Mouse (Mus musculus): ENCODE measurements around the gene 1700013H16Rik. TPM values are rescaled to one million over a fixed set of nuclear protein-coding genes. Genes with fewer than 3 reads are reported as not detected.

The 1700013H16Rik gene
- polyA plus RNA-seq, 1 experiment from 2014 or later: 0.28 TPM

- H3K9ac ChIP-seq (replicated peaks; ENCODE audit: low read length): peak overlapping the region; percentile 48
- no peaks in the 10 kb centered on the region for H3K9me3 ChIP-seq (replicated peaks; ENCODE audit: control insufficient read depth, low read length)
- no peak for ATAC-seq (replicated peaks; ENCODE audit: insufficient number of reproducible peaks, low FRiP score, low TSS enrichment, low read depth)
- H3K4me1 ChIP-seq (ENCODE audit: control insufficient read depth, insufficient read depth, low read length): no peaks in the 10 kb centered on the region
- no peak overlapping the region for H3K27ac ChIP-seq (replicated peaks; ENCODE audit: low read depth, low read length)
- peak overlapping the region; percentile 37 for H3K4me2 ChIP-seq (ENCODE audit: low read depth, low read length)
- H3K4me3 ChIP-seq (ENCODE audit: low read depth, low read length): peak overlapping the region; percentile 23; the same call in 1 of the 2 replicates
- 50% methylated on average over 1 of the region's 2 CpGs for WGBS
- H3K36me3 ChIP-seq (replicated peaks; ENCODE audit: control insufficient read depth, insufficient read depth, low read depth, low read length): no peaks in the 10 kb centered on the region
- no peak for DNase-seq (ENCODE audit: low spot score)
- no peaks in the 10 kb centered on the region for H3K27me3 ChIP-seq (ENCODE audit: control insufficient read depth, insufficient read depth, low read length)
Observed at GRCm38 (mm10) chrX:53715942-53716322, 41.7 kb downstream of the 1700013H16Rik start.

DNA sequence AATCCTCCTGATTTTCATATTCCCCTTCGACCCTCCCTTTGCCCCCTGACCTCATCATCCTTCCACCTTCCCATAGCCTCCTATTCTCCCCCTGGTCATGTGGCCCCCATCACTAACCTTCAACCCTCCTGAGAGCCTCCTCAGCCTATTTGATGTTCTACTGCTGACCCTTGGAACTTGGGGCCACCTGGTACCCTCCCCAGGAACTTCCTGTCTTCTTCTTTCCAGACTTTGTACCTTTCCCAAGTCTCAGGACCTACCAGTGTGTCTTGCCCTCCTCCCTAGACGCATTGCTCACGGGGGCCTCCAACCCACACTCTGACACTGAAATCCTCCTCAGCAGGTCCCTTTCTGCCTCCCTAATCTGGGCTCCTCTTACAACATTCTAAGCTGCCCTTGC is 55.0 kb downstream of the 1700013H16Rik start:
- H3K9ac ChIP-seq (replicated peaks; ENCODE audit: low read length): no peak overlapping the region
- ATAC-seq (replicated peaks; ENCODE audit: insufficient number of reproducible peaks, low FRiP score, low TSS enrichment, low read depth) (no peak), DNase-seq (ENCODE audit: low spot score) (no peak)
- H3K4me2 ChIP-seq (ENCODE audit: low read depth, low read length): no peak overlapping the region
- H3K9me3 ChIP-seq (replicated peaks; ENCODE audit: control insufficient read depth, low read length): no peaks in the 10 kb centered on the region
- whole genome bisulfite sequencing: 68% methylated on average over 3 of the region's 3 CpGs
- no peak overlapping the region for H3K27ac ChIP-seq (replicated peaks; ENCODE audit: low read depth, low read length)
- H3K36me3 ChIP-seq (replicated peaks; ENCODE audit: control insufficient read depth, insufficient read depth, low read depth, low read length): no peaks in the 10 kb centered on the region
- no peaks in the 10 kb centered on the region for H3K4me1 ChIP-seq (ENCODE audit: control insufficient read depth, insufficient read depth, low read length)
- no peak overlapping the region for H3K4me3 ChIP-seq (ENCODE audit: low read depth, low read length)
- no peaks in the 10 kb centered on the region for H3K27me3 ChIP-seq (ENCODE audit: control insufficient read depth, insufficient read depth, low read length)

DNA sequence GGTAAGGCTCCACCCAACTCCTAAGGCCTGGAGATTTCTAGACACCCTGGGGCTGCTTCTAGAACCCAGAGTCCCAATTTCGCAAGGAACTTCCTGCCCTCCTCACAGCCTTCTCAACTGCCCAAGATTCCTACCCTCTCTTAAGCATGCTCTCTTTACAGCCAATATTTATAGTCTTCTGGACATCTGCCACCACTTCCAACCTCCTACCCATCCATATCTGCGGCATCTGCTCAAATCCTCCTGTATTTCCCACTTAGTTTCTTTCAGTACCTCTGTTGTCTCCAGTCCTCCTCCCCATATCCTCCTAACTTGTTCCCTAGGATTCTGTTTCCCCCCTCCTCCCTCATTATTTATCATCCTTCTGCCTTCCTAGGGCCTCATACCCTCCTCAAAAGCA is 58.4 kb downstream of the 1700013H16Rik start:
- WGBS: 76% methylated on average over 2 of the region's 2 CpGs

GRCm38 (mm10) chrX:53694008-53694777 is 63.4 kb downstream of the 1700013H16Rik start:
- Histone ChIP-seq H3K27ac (replicated peaks; ENCODE audit: low read depth, low read length) (no peak overlapping the region), H3K4me3 (ENCODE audit: low read depth, low read length) (no peak overlapping the region), H3K4me2 (ENCODE audit: low read depth, low read length) (no peak overlapping the region), H3K9me3 (replicated peaks; ENCODE audit: control insufficient read depth, low read length) (no peaks in the 10 kb centered on the region), H3K4me1 (ENCODE audit: control insufficient read depth, insufficient read depth, low read length) (no peaks in the 10 kb centered on the region), H3K36me3 (replicated peaks; ENCODE audit: control insufficient read depth, insufficient read depth, low read depth, low read length) (no peaks in the 10 kb centered on the region), H3K27me3 (ENCODE audit: control insufficient read depth, insufficient read depth, low read length) (no peaks in the 10 kb centered on the region), H3K9ac (replicated peaks; ENCODE audit: low read length) (no peak overlapping the region)
- 76% methylated on average over 9 of the region's 9 CpGs for WGBS
- no peak for DNase-seq (ENCODE audit: low spot score)
- ATAC-seq (replicated peaks; ENCODE audit: insufficient number of reproducible peaks, low FRiP score, low TSS enrichment, low read depth): no peak

More for the DNA sequence above, 58.4 kb downstream of the 1700013H16Rik start:
- Histone ChIP-seq H3K4me1 (ENCODE audit: control insufficient read depth, insufficient read depth, low read length) (no peaks in the 10 kb centered on the region), H3K27ac (replicated peaks; ENCODE audit: low read depth, low read length) (no peak overlapping the region), H3K9me3 (replicated peaks; ENCODE audit: control insufficient read depth, low read length) (no peaks in the 10 kb centered on the region), H3K4me3 (ENCODE audit: low read depth, low read length) (no peak overlapping the region), H3K4me2 (ENCODE audit: low read depth, low read length) (no peak overlapping the region), H3K27me3 (ENCODE audit: control insufficient read depth, insufficient read depth, low read length) (no peaks in the 10 kb centered on the region), H3K9ac (replicated peaks; ENCODE audit: low read length) (no peak overlapping the region), H3K36me3 (replicated peaks; ENCODE audit: control insufficient read depth, insufficient read depth, low read depth, low read length) (no peaks in the 10 kb centered on the region)
- DNase-seq (ENCODE audit: low spot score) (no peak), ATAC-seq (replicated peaks; ENCODE audit: insufficient number of reproducible peaks, low FRiP score, low TSS enrichment, low read depth) (no peak)

DNA sequence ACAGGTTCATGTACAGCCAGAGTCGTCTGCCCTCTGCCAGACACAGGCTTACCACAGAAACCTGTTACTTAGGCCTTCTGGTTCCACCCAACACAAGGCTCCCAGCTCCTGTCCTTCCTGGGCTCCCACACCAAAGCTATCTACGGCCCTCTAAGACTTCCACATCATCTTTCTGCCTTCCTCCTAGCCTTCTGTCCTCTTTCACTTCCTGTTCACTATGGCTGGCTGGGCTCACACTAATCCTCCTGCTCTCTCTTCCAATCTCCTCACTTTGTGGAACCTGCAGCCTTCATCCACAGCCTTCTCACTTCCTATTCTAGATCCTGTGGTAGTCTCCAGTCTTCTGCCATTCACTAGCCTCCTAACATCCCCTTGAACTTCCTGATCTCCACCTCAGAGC is 64.5 kb downstream of the 1700013H16Rik start:
- DNase-seq (ENCODE audit: low spot score): no peak
- Histone ChIP-seq H3K4me1 (ENCODE audit: control insufficient read depth, insufficient read depth, low read length) (no peaks in the 10 kb centered on the region), H3K4me2 (ENCODE audit: low read depth, low read length) (no peak overlapping the region), H3K27me3 (ENCODE audit: control insufficient read depth, insufficient read depth, low read length) (no peaks in the 10 kb centered on the region), H3K27ac (replicated peaks; ENCODE audit: low read depth, low read length) (no peak overlapping the region), H3K36me3 (replicated peaks; ENCODE audit: control insufficient read depth, insufficient read depth, low read depth, low read length) (no peaks in the 10 kb centered on the region), H3K4me3 (ENCODE audit: low read depth, low read length) (no peak overlapping the region), H3K9ac (replicated peaks; ENCODE audit: low read length) (no peak overlapping the region), H3K9me3 (replicated peaks; ENCODE audit: control insufficient read depth, low read length) (no peaks in the 10 kb centered on the region)
- ATAC-seq (replicated peaks; ENCODE audit: insufficient number of reproducible peaks, low FRiP score, low TSS enrichment, low read depth): no peak
- WGBS: 83% methylated on average over 2 of the region's 2 CpGs

Other genes starting within 250 kb of the 1700013H16Rik start
- 21.3 and 27.6 TPM in 2 replicates for gene Rtl8c, start 149.8 kb downstream of the 1700013H16Rik start, polyA plus RNA-seq (2014; fragmentation: Nextera tagmentation; extraction: Ambion mirVana)
- not detected in 2 replicates for gene Gm14597, start 148.9 kb downstream of the 1700013H16Rik start, polyA plus RNA-seq (2014; fragmentation: Nextera tagmentation; extraction: Ambion mirVana)
- gene Rtl8a, start 114.1 kb downstream of the 1700013H16Rik start, polyA plus RNA-seq (2014; fragmentation: Nextera tagmentation; extraction: Ambion mirVana): 49.5 and 64.0 TPM in 2 replicates
- 54.2 and 57.5 TPM in 2 replicates for gene Rtl8b, start 87.4 kb downstream of the 1700013H16Rik start, polyA plus RNA-seq (2014; fragmentation: Nextera tagmentation; extraction: Ambion mirVana)
- 0.24 and 0.43 TPM in 2 replicates for gene 4930502E18Rik, start 33.0 kb downstream of the 1700013H16Rik start, polyA plus RNA-seq (2014; fragmentation: Nextera tagmentation; extraction: Ambion mirVana)
- gene Zfp36l3, start 18.6 kb upstream of the 1700013H16Rik start, polyA plus RNA-seq (2014; fragmentation: Nextera tagmentation; extraction: Ambion mirVana): not detected in 2 replicates
- gene Xlr, start 39.9 kb upstream of the 1700013H16Rik start, polyA plus RNA-seq (2014; fragmentation: Nextera tagmentation; extraction: Ambion mirVana): 1.1 and 1.5 TPM in 2 replicates